Mouse (Mus musculus): ENCODE results near the gene Mff. TPM values are rescaled to one million over a fixed set of nuclear protein-coding genes. Genes with fewer than 3 reads are reported as not detected.
A peak's percentile ranks its signal among the peaks of the same experiment; 100 is the strongest.

Mff gene
- polyA plus RNA-seq (2016; fragmentation: Nextera tagmentation; extraction: Ambion mirVana) = 197 TPM in 2 replicates

GRCm38 (mm10) chr1:82724339-82725025, at the start of gene Mff:
Gene Mff, plus strand, starts transcription at chr1:82724890.
- Histone ChIP-seq H3K27ac (peak within 1 kb of the TSS; percentile 98), H3K27me3 (ENCODE audit: insufficient read depth, poor library complexity, severe bottlenecking) (peaks cover 8% of the 10 kb centered on the region; the same call in 1 of the 2 replicates), H3K9me3 (no peaks in the 10 kb centered on the region), H3K4me3 (peak within 1 kb of the TSS; percentile 89), H3K36me3 (peaks cover 17% of the 10 kb centered on the region), H3K4me1 (peaks cover 8% of the 10 kb centered on the region)
- WGBS = 9% methylated on average over 38 of the region's 38 CpGs
- DNase-seq (ENCODE audit: low spot score) = peak; percentile 96

- Histone ChIP-seq H3K4me1 (no peaks in the 10 kb centered on the region), H3K36me3 (no peaks in the 10 kb centered on the region), H3K9me3 (no peaks in the 10 kb centered on the region), H3K27ac (no peak overlapping the region), H3K27me3 (ENCODE audit: insufficient read depth, poor library complexity, severe bottlenecking) (no peaks in the 10 kb centered on the region), H3K4me3 (no peak overlapping the region)
- no peak for DNase-seq (ENCODE audit: low spot score)
- 58% methylated on average over 5 of the region's 5 CpGs for WGBS
Observed at GRCm38 (mm10) chr1:82686328-82686727, 38.4 kb upstream of the Mff start.

DNA sequence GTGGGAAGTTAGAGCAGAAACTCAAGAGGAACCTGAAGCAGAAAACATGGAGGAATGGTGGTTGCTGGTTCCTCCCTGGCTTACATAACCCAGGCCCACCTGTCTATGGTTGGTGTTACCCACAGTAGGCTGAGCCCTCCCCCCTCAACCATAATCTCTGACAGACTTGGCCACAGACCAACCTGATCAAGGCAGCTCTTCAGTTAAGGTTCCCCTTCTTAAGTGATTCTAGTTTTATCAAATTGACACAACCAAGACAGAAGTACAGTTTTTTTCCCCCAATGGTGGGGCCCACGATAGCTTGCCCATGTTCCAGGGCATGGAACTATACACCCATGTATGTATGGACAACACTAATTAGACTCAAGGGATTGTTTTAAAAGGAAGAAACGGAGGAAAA, 37.8 kb upstream of the Mff start:
- Histone ChIP-seq H3K27me3 (ENCODE audit: insufficient read depth, poor library complexity, severe bottlenecking) (no peaks in the 10 kb centered on the region), H3K4me1 (no peaks in the 10 kb centered on the region), H3K4me3 (no peak overlapping the region), H3K9me3 (no peaks in the 10 kb centered on the region), H3K36me3 (no peaks in the 10 kb centered on the region), H3K27ac (no peak overlapping the region)
- DNase-seq (ENCODE audit: low spot score) = no peak
- 76% methylated on average over 2 of the region's 2 CpGs for WGBS

DNA sequence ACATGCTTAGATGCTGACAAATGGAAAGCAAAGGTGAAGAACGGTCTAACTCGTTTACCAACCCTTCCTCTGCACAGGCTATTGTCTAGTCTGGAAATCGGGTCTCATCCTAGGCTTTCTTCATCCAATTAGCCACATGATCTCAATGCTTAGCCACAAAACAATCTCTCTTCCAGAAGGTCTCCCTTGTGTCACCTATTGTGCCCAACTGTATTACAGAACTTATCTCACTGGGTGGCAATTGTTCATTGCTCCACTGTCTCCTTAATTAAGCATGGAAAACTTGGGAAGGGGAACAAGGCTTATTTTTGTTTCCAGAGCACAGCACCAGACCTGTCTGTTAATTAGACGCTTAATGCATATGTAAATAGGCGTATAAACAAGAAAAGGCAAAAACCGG, 36.8 kb upstream of the Mff start:
- Histone ChIP-seq H3K4me3 (no peak overlapping the region), H3K9me3 (no peaks in the 10 kb centered on the region), H3K4me1 (no peaks in the 10 kb centered on the region), H3K27me3 (ENCODE audit: insufficient read depth, poor library complexity, severe bottlenecking) (no peaks in the 10 kb centered on the region), H3K27ac (no peak overlapping the region), H3K36me3 (no peaks in the 10 kb centered on the region)
- DNase-seq (ENCODE audit: low spot score) = no peak
- WGBS = 83% methylated on average over 6 of the region's 6 CpGs

DNA sequence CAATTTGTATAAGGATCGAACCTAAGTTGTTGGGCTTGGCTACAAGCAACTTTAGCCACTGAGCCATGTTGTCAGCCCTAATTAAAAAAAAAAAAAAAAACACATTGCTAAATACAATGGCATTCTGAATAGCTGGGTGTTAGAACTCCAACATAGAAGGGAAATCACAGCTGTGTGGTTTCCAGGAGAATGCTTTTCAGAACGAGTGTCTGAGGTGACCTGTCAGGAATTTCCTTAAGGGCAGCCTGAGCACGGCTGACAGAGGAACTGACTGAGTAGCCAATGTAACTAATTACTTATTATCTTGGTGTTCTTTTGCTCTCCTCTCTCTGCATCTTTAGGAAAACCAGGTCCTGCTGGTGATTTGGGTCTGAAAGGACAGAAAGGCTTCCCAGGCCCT, 28.8 kb upstream of the Mff start:
- Histone ChIP-seq H3K9me3 (no peaks in the 10 kb centered on the region), H3K27ac (no peak overlapping the region), H3K4me1 (no peaks in the 10 kb centered on the region), H3K4me3 (no peak overlapping the region), H3K27me3 (ENCODE audit: insufficient read depth, poor library complexity, severe bottlenecking) (no peaks in the 10 kb centered on the region), H3K36me3 (no peaks in the 10 kb centered on the region)
- 44% methylated on average over 3 of the region's 3 CpGs for WGBS
- DNase-seq (ENCODE audit: low spot score) = no peak

DNA sequence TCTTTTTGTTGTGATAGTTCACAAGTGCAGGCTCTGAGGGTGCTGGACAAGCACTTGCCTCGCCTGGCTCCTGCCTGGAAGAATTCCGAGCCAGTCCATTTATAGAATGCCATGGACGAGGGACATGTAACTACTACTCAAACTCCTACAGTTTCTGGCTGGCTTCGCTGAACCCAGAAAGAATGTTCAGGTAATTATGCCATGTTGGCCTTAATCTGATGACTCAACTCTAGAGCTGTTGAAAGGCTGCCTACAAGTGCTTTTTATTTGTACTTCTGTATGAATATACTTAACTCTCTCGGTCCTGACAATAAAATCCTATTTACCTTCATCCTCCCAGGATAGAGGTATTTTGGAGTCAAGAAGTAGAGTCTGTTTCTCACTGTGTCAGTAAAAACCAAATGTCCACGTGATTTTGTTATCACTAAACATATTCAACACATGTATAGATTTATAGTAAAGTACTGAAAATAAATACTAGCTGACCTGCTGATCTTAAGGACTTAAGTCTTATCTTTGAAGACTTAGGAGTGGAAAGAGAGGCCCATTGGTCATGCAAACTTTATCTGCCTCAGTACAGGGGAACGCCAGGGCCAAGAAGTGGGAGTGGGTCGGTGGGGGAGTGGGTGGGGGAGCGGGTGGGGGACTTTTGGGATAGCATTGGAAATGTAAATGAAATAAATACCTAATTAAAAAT, 6.7 kb upstream of the Mff start:
- DNase-seq (ENCODE audit: low spot score) = no peak
- Histone ChIP-seq H3K4me1 (no peaks in the 10 kb centered on the region), H3K36me3 (no peaks in the 10 kb centered on the region), H3K4me3 (no peak overlapping the region), H3K27me3 (ENCODE audit: insufficient read depth, poor library complexity, severe bottlenecking) (peaks cover 8% of the 10 kb centered on the region; the same call in 1 of the 2 replicates), H3K9me3 (no peaks in the 10 kb centered on the region), H3K27ac (no peak overlapping the region)
- WGBS = 57% methylated on average over 9 of the region's 9 CpGs

DNA sequence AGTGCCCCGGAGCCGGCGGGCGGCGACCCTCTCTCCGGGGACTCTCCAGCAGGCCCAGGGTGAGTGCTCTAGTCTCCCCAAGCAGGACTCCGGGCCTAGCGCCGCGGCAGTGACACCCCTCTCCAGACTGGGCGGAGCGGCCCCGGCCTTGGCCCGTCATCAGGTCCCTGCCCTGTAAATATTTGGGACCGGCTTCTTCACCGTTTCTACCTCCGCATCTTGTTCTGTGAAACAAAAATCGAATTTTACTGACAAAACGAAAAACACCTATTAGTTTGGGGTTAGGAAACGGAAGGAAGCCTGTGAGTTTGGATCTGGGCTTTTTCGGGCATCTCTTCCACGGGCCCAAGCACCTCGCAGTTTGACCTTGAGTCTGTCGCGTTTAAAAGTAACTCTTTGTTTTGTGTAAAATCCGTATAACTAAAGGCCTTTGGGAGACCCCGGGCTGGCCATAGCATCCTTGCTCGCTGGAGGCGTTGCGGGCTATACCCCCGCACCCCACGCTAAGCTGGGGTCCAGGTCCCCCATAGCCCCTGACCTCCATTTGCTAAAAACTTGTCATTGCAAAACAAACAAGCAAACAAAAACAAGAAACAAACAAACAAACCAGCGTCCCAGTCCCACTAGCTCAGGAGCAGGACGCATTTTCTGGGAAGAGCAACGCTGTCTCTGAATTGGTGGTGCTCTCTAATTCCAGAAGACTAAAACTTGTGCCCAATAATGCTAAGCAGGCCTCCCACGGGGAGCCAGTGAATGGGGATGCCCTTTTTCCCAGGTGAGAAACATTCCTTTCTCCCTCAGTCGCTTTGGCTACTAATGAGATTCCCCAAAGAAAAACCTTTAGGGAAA, 560 bp downstream of the Mff start:
- peaks cover 8% of the 10 kb centered on the region; the same call in 1 of the 2 replicates for H3K27me3 ChIP-seq (ENCODE audit: insufficient read depth, poor library complexity, severe bottlenecking)
- H3K27ac ChIP-seq = peak overlapping the region; percentile 98
- H3K9me3 ChIP-seq = no peaks in the 10 kb centered on the region
- DNase-seq (ENCODE audit: low spot score) = no peak
- WGBS = under 1% methylated on average over 37 of the region's 37 CpGs
- H3K4me3 ChIP-seq = peak overlapping the region; percentile 89
- H3K4me1 ChIP-seq = peaks cover 8% of the 10 kb centered on the region
- peaks cover 24% of the 10 kb centered on the region for H3K36me3 ChIP-seq

GRCm38 (mm10) chr1:82725875-82726185, 1.1 kb downstream of the Mff start:
- Histone ChIP-seq H3K27me3 (ENCODE audit: insufficient read depth, poor library complexity, severe bottlenecking) (peaks cover 5% of the 10 kb centered on the region; the same call in 1 of the 2 replicates), H3K27ac (0 out of 2 replicates have a peak overlapping the region, but pooled peaks have one; percentile 98), H3K4me3 (peak overlapping the region; percentile 89), H3K36me3 (peaks cover 30% of the 10 kb centered on the region), H3K9me3 (no peaks in the 10 kb centered on the region), H3K4me1 (peaks cover 8% of the 10 kb centered on the region)
- DNase-seq (ENCODE audit: low spot score) = no peak
- 47% methylated on average over 4 of the region's 4 CpGs for WGBS

- H3K4me3 ChIP-seq = no peak overlapping the region
- no peak overlapping the region for H3K27ac ChIP-seq
- H3K9me3 ChIP-seq = no peaks in the 10 kb centered on the region
Observed at GRCm38 (mm10) chr1:82726482-82726881, 1.8 kb downstream of the Mff start.

GRCm38 (mm10) chr1:82733357-82733756, 8.7 kb downstream of the Mff start:
- no peaks in the 10 kb centered on the region for H3K4me1 ChIP-seq
- no peak for DNase-seq (ENCODE audit: low spot score)
- 85% methylated on average over 1 of the region's 1 CpGs for WGBS
- H3K27ac ChIP-seq = no peak overlapping the region
- H3K27me3 ChIP-seq (ENCODE audit: insufficient read depth, poor library complexity, severe bottlenecking) = no peaks in the 10 kb centered on the region
- peaks cover 93% of the 10 kb centered on the region for H3K36me3 ChIP-seq
- no peaks in the 10 kb centered on the region for H3K9me3 ChIP-seq
- no peak overlapping the region for H3K4me3 ChIP-seq

More at GRCm38 (mm10) chr1:82726482-82726881, 1.8 kb downstream of the Mff start:
- 85% methylated on average over 5 of the region's 5 CpGs for WGBS
- H3K4me1 ChIP-seq = peaks cover 8% of the 10 kb centered on the region
- no peak for DNase-seq (ENCODE audit: low spot score)
- H3K36me3 ChIP-seq = peaks cover 37% of the 10 kb centered on the region
- no peaks in the 10 kb centered on the region; the same call in 1 of the 2 replicates for H3K27me3 ChIP-seq (ENCODE audit: insufficient read depth, poor library complexity, severe bottlenecking)

- Histone ChIP-seq H3K4me1 (no peaks in the 10 kb centered on the region), H3K27ac (no peak overlapping the region), H3K27me3 (ENCODE audit: insufficient read depth, poor library complexity, severe bottlenecking) (no peaks in the 10 kb centered on the region), H3K9me3 (no peaks in the 10 kb centered on the region), H3K4me3 (no peak overlapping the region), H3K36me3 (peaks cover 74% of the 10 kb centered on the region)
- no peak for DNase-seq (ENCODE audit: low spot score)
- 92% methylated on average over 1 of the region's 1 CpGs for whole genome bisulfite sequencing
Observed at GRCm38 (mm10) chr1:82738066-82738465, 13.4 kb downstream of the Mff start.

GRCm38 (mm10) chr1:82741539-82741938, 16.8 kb downstream of the Mff start:
- H3K27ac ChIP-seq = no peak overlapping the region
- H3K4me3 ChIP-seq = no peak overlapping the region
- peaks cover 49% of the 10 kb centered on the region for H3K36me3 ChIP-seq
- DNase-seq (ENCODE audit: low spot score) = no peak
- WGBS = 82% methylated on average over 7 of the region's 7 CpGs
- no peaks in the 10 kb centered on the region for H3K9me3 ChIP-seq
- H3K27me3 ChIP-seq (ENCODE audit: insufficient read depth, poor library complexity, severe bottlenecking) = no peaks in the 10 kb centered on the region
- no peaks in the 10 kb centered on the region for H3K4me1 ChIP-seq

DNA sequence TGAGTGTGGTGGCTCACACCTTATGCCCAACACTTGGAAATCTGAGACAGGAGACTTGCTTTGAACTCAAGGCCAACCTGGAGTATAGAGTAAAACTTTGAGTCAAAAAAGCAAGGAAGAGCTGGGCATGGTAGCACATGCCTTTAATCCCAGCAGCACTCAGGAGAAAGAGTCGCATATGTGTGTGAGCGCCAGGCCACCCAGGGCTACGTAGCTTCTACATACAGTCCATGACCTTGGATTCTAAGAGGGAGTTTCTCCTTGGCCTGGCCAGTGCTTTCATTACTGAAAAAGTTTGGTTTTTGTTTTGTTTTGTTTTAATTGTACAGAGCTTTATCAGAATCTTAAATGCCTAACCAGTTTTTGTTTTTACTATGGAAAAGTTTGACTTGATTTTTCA, 19.3 kb downstream of the Mff start:
- H3K27me3 ChIP-seq (ENCODE audit: insufficient read depth, poor library complexity, severe bottlenecking) = no peaks in the 10 kb centered on the region
- peaks cover 47% of the 10 kb centered on the region for H3K36me3 ChIP-seq
- H3K4me1 ChIP-seq = no peaks in the 10 kb centered on the region
- WGBS = 85% methylated on average over 3 of the region's 3 CpGs
- DNase-seq (ENCODE audit: low spot score) = no peak
- H3K4me3 ChIP-seq = no peak overlapping the region
- no peaks in the 10 kb centered on the region for H3K9me3 ChIP-seq
- H3K27ac ChIP-seq = no peak overlapping the region
